Mouse (Mus musculus) G1E (cell line): ENCODE data around the gene B3gat3. TPM values are rescaled to one million over a fixed set of nuclear protein-coding genes. Genes with fewer than 3 reads are reported as not detected.
A peak's percentile ranks its signal among the peaks of the same experiment; 100 is the strongest.
"Not testable (repeated sequence)": the region's sequence is repeated elsewhere in the genome, so short reads cannot be mapped to it uniquely, and the experiment has no call there.

Source experiments
- ATAC-seq: 2 replicates; pipeline ENCODE4 v1.8.0; 2016; ENCODE audit warnings: mild to moderate bottlenecking; ENCODE audit not compliant: insufficient number of reproducible peaks, poor library complexity, low FRiP score, severe bottlenecking; ENCODE audit errors: extremely low read depth
- DNase-seq: peaks from one replicate; pipeline ENCODE4 v3.0.0; 2012; ENCODE audit warnings: low spot score
- H3K27me3 ChIP-seq: 2 replicates; pipeline ENCODE4 v1.6.1; 2012; ENCODE audit warnings: mild to moderate bottlenecking, low read length, inconsistent platforms; ENCODE audit not compliant: insufficient read depth
- H3K36me3 ChIP-seq: replicated peaks from 2 replicates; pipeline ENCODE3; 2012; ENCODE audit warnings: mild to moderate bottlenecking, inconsistent platforms
- H3K4me1 ChIP-seq: 2 replicates; pipeline ENCODE4 v1.6.1; 2012; ENCODE audit warnings: low read depth, low read length, inconsistent platforms, mixed read lengths; ENCODE audit not compliant: insufficient read depth
- H3K4me3 ChIP-seq: 2 replicates; pipeline ENCODE4 v1.5.1; 2012; ENCODE audit warnings: low read depth, mild to moderate bottlenecking, inconsistent platforms, low read length, moderate library complexity, mixed read lengths
- H3K9me3 ChIP-seq: replicated peaks from 2 replicates; pipeline ENCODE4 v1.6.1; 2012; ENCODE audit warnings: inconsistent platforms
- CTCF ChIP-seq: IDR thresholded peaks from 2 replicates; pipeline ENCODE4 v1.5.1; 2012; ENCODE audit warnings: low read depth, low read length, inconsistent platforms, mixed read lengths
- GATA1 ChIP-seq: IDR thresholded peaks from 2 replicates; pipeline ENCODE4 v1.6.1; 2012; ENCODE audit warnings: borderline replicate concordance, low read length, inconsistent platforms, mixed read lengths
- GATA2 ChIP-seq: IDR thresholded peaks from 2 replicates; pipeline ENCODE4 v1.6.1; 2012; ENCODE audit warnings: low read depth, low read length, inconsistent platforms, borderline replicate concordance
- POLR2AphosphoS5 ChIP-seq: IDR thresholded peaks from 2 replicates; pipeline ENCODE4 v1.6.1; 2012; ENCODE audit warnings: low read depth, low read length, inconsistent platforms; ENCODE audit not compliant: insufficient replicate concordance
- TAL1 ChIP-seq: conservative IDR thresholded peaks from 2 replicates; pipeline ENCODE4 v1.6.1; 2012; ENCODE audit warnings: low read depth, low read length, inconsistent platforms, mixed read lengths
- polyA plus RNA-seq: library from polyadenylated mRNA; stranded (reverse); fragments of >175 nt; gene quantifications from 2 replicates; pipeline ENCODE4 v1.2.3, GENCODE M21; 2012
- total RNA-seq, 2 experiments: library from RNA; stranded (forward) in 1 of 2; stranded (reverse) in 1 of 2; fragments of 200-1000 nt in 1 of 2; fragments of >200 nt in 1 of 2; fragmentation: Nextera tagmentation in 1 of 2; gene quantifications; 2 replicates each; pipeline ENCODE4 v1.2.3; 2014 to 2017

Gene B3gat3
- total and polyA plus RNA-seq, 3 experiments = 38.8 to 180 (median 70.3) TPM

DNA sequence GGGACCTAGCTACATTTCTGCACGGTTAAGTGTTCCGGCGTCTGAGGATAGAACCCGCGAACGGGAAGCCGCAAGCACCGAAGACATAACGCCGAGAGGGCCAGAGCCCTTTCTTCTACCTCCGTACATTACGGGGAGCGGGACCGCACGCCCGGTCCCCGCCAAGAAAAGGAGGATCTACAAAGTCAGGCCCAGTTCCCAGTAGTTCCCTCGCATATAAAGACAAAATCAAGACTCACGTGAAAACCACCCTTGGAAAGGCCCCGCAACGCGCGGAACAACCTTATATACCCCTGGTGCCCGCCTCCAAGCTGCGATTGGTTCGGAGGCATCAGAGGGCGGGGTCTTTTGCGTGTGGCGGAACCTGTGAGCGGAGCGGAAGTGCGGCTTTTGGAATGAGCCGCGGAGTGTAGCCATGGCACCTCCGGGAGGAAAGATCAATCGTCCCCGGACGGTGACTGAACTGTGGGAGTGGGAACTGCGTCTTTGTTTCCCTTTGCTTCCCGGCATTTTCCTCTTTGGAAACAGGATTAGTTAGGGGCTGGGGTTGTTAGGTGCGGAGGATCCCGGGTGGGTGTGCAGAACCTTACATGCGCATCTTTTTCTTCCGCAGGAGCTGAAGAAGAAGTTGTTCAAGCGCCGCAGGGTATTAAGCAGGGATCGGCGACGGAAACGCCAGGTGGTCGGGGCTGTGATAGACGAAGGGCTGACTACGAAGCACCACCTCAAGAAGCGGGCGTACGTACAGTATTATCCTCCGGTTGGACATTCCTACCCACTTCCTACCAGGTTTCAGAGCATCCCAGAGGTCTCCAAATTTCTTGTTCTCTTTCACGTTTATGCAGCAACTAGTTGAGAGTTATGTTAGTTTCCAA lies 31.4 kb upstream of the B3gat3 start, which contains the start of the genes 1810009A15Rik and Gm49416:
TSS of gene 1810009A15Rik (plus strand) at position 343 of the 875 bp plus-strand sequence.
TSS of gene Gm49416 (plus strand) at position 416 of the 875 bp plus-strand sequence.
- peaks cover 42% of the 10 kb centered on the region for H3K4me1 ChIP-seq
- ATAC-seq = peak; percentile 84
- no peaks in the 10 kb centered on the region for H3K9me3 ChIP-seq

DNA sequence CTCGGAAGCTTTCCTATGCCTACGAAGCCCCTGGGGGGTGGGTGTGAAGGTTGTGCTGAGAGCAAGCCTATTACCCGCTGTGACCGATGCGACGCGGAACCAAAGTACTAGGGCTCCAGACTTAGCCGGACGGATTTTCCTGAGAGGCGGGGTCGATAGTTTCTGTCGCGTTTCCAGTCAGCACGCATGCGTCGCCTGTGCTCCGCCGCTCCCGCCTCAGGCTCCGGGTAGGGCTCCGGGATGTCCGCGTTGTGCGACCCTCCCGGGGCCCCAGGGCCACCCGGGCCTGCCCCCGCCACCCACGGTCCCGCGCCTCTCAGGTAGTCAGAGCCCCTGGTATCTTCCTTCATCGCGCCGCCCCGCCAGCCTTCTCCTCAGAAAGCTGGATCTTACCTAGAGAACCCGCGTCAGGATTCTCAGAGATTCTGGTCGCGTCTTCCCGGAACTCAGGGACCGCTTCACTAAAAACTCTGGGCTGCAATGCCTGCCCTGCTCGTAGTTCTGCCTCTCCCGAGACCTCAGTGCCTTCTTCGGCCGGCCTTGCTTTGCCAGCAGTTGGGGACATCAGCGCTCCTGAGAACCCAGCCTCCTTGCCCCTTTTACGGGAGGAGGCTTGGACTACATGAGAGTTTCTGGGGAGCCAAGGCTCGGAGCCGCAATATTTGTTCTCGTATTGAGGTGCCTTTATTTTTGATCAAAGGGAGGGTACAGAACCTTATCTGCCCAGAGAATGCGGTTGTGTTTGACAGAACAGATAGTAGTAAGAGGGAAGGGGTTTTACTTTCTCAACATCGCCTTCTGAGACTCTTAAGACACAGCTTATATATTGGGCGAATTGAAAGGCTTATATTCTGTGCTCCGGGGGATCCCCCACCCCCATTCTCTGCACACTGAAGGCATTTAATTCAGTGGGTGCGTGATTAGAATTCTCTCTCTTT lies 27.1 kb upstream of the B3gat3 start, which contains the start of gene Ints5:
TSS of gene Ints5 (plus strand) at position 177 of the 938 bp plus-strand sequence.
- Histone ChIP-seq H3K4me3 (peak within 1 kb of the TSS; percentile 82), H3K36me3 (peaks cover 54% of the 10 kb centered on the region), H3K27me3 (no peaks in the 10 kb centered on the region), H3K9me3 (peaks cover 5% of the 10 kb centered on the region), H3K4me1 (peaks cover 63% of the 10 kb centered on the region)
- ATAC-seq (0 out of 2 replicates have a peak, but pooled peaks have one; percentile 40), DNase-seq (peak; percentile 76)
- TF ChIP-seq TAL1 (no peak), CTCF (no peak), GATA1 (no peak), GATA2 (no peak), POLR2AphosphoS5 (no peak)

More for the DNA sequence above, 31.4 kb upstream of the B3gat3 start, which contains the start of the genes 1810009A15Rik and Gm49416:
- Histone ChIP-seq H3K4me3 (peak within 1 kb of the TSS; percentile 78), H3K36me3 (peaks cover 28% of the 10 kb centered on the region), H3K27me3 (no peaks in the 10 kb centered on the region)
- peak; percentile 82 for DNase-seq
- TF ChIP-seq GATA2 (no peak), GATA1 (no peak), POLR2AphosphoS5 (0 out of 2 replicates have a peak, but pooled peaks have one; percentile 64), CTCF (no peak), TAL1 (no peak)

DNA sequence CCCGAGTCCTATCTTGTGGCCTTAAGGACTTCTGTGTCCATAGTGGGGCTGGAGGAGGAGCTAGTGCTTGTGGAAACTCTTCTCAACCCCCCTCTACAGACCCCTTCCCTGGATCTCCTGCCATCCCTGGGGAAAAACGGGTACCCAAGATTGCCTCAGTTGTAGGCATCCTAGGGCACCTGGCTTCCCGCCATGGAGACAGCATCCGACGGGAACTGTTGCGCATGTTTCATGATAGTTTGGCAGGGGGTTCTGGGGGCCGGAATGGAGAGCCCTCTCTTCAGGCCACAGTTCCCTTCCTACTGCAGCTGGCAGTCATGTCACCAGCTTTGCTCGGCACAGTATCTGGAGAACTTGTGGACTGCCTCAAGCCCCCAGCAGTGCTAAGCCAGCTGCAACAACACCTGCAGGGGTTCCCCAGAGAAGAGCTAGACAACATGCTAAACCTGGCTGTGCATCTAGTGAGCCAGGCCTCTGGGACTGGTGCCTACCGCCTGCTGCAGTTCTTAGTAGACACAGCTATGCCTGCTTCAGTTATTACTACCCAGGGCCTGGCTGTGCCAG lies 24.7 kb upstream of the B3gat3 start:
- ATAC-seq = no peak
- Histone ChIP-seq H3K4me3 (peak overlapping the region; percentile 95; the same call in 1 of the 2 replicates), H3K27me3 (no peaks in the 10 kb centered on the region), H3K9me3 (peaks cover 5% of the 10 kb centered on the region), H3K4me1 (peaks cover 73% of the 10 kb centered on the region), H3K36me3 (peaks cover 60% of the 10 kb centered on the region)
- TF ChIP-seq GATA1 (no peak), GATA2 (no peak), CTCF (no peak)
- no peak for DNase-seq

DNA sequence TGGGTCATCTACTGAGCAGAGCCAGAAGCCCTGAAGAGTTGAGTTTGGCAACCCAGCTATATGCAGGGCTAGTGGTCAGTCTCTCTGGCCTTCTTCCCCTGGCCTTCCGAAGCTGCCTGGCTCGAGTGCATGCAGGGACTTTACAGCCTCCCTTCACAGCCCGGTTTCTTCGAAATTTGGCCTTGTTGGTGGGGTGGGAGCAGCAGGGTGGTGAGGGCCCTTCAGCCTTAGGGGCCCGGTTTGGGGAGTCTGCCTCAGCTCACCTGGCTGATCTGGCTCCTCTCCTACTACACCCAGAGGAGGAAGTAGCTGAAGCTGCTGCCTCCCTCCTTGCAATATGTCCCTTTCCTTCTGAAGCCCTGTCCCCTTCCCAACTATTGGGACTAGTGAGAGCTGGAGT lies 23.9 kb upstream of the B3gat3 start:
- Histone ChIP-seq H3K4me1 (peaks cover 73% of the 10 kb centered on the region), H3K4me3 (peak overlapping the region; percentile 95; the same call in 1 of the 2 replicates), H3K36me3 (peaks cover 60% of the 10 kb centered on the region)
- not testable (repeated sequence) for H3K9me3 ChIP-seq, DNase-seq, ATAC-seq, H3K27me3 ChIP-seq

DNA sequence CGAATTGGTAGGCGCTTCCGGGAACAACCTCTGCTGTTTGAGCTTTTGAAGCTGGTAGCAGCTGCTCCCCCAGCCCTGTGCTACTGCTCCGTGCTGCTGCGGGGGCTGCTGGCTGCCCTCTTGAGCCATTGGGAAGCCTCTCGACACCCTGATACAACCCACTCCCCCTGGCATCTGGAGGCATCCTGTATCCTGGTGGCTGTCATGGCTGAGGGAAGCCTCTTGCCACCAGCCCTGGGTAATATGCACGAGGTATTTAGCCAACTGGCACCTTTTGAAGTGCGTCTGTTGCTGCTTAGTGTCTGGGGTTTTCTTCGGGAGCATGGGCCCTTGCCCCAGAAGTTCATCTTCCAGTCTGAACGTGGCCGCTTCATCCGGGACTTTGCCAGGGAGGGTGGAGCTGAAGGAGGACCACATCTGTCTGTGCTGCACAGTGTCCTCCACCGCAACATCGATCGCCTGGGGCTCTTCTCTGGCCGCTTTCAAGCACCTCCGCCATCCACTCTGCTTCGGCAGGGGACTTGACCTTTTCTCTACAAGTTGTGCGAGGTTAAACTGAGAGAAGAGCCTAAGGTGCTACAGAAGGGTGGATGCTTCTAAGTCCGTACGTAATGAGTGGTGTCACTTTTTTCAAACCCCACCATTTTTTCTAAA lies 22.8 kb upstream of the B3gat3 start:
- H3K27me3 ChIP-seq, DNase-seq, H3K9me3 ChIP-seq, ATAC-seq: not testable (repeated sequence)
- Histone ChIP-seq H3K4me3 (peak overlapping the region; percentile 95), H3K4me1 (peaks cover 69% of the 10 kb centered on the region), H3K36me3 (peaks cover 62% of the 10 kb centered on the region)
